Mouse (Mus musculus) embryonic facial prominence, embryonic 14.5 days (tissue): Measurements from ENCODE around the gene Efemp2. TPM values are rescaled to one million over a fixed set of nuclear protein-coding genes. Genes with fewer than 3 reads are reported as not detected.

ENCODE experiments used
- ATAC-seq: fragments of 200-750 bp; cut with Nextera tagmentation; 2 replicates; pipeline ENCODE4 v1.8.0; 2017; ENCODE audit warnings: low read depth, moderate number of reproducible peaks, moderate TSS enrichment
- DNase-seq: peaks from one replicate; pipeline ENCODE4 v3.0.0-alpha.2; 2015; ENCODE audit warnings: low spot score
- H3K27ac ChIP-seq: fragments of 300-500 bp; sonication (generic); replicated peaks from 2 replicates; pipeline ENCODE4 v1.5.1; 2014; ENCODE audit warnings: low read depth, mild to moderate bottlenecking, low read length, moderate library complexity
- H3K27me3 ChIP-seq: fragments of 300-500 bp; sonication (generic); replicated peaks from 2 replicates; pipeline ENCODE4 v1.6.1; 2014; ENCODE audit warnings: low read length; ENCODE audit not compliant: control insufficient read depth, insufficient read depth
- H3K36me3 ChIP-seq: fragments of 300-500 bp; sonication (generic); 2 replicates; pipeline ENCODE4 v1.6.1; 2014; ENCODE audit warnings: low read length, mixed read lengths; ENCODE audit not compliant: control insufficient read depth, insufficient read depth
- H3K4me1 ChIP-seq: fragments of 300-500 bp; sonication (generic); 2 replicates; pipeline ENCODE4 v1.6.1; 2014; ENCODE audit warnings: antibody characterized with exemption, low read length; ENCODE audit not compliant: control insufficient read depth, insufficient read depth
- H3K4me2 ChIP-seq: fragments of 300-500 bp; sonication (generic); 2 replicates; pipeline ENCODE4 v1.6.1; 2014; ENCODE audit warnings: low read depth, mild to moderate bottlenecking, low read length, moderate library complexity, mixed read lengths
- H3K4me3 ChIP-seq: fragments of 300-500 bp; sonication (generic); 2 replicates; pipeline ENCODE4 v1.5.1; 2014; ENCODE audit warnings: low read depth, mild to moderate bottlenecking, low read length
- H3K9ac ChIP-seq: fragments of 300-500 bp; sonication (generic); 2 replicates; pipeline ENCODE4 v1.6.1; 2014; ENCODE audit warnings: low read depth, mild to moderate bottlenecking, low read length, moderate library complexity, mixed read lengths
- H3K9me3 ChIP-seq: fragments of 300-500 bp; sonication (generic); 2 replicates; pipeline ENCODE4 v1.6.1; 2016; ENCODE audit warnings: low read length; ENCODE audit not compliant: control insufficient read depth
- WGBS: fragments of 180-500 bp; shearing (Covaris S2); extraction: QIAGEN DNeasy Blood & Tissue Kit; methylation state at CpG from one replicate; pipeline ENCODE4 v1.1.7; 2014; 5-methylcytosine and 5-hydroxymethylcytosine counted together
- polyA plus RNA-seq: library from polyadenylated mRNA; unstranded; fragments of >200 nt; fragmentation: Nextera tagmentation; extraction: Ambion mirVana; gene quantifications from 2 replicates; pipeline ENCODE4 v1.2.1, GENCODE M21; 2014

The Efemp2 gene
- 175 and 190 TPM in 2 replicates for polyA plus RNA-seq

DNA sequence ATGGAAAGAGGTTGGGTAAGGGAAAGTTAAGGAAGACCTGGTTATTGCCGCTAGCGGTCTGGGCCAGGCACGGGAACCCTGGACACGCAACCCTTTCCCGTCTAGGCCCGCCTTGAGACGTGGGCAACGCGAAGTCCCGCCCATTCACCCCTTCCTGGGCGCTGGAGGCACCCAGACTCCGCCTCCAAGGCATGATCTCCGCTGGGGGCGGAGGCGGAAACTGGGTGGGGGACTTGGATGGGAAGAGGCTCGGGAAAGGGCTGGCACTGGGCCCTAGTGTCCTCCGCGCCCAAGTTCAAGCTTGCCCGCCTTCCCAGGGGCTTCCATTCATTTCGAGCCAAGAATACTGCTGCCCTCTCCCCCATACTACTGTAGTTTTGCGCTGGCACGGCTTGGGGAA, at the start of gene Efemp2:
Gene Efemp2, plus strand, starts transcription at position 235 of the 400 bp plus-strand sequence.
- H3K27ac ChIP-seq: peak within 1 kb of the TSS; percentile 85
- DNase-seq (peak; percentile 95), ATAC-seq (peak; percentile 73)
- H3K9ac ChIP-seq: peak within 1 kb of the TSS; percentile 87
- 2% methylated on average over 16 of the region's 22 CpGs for WGBS
- H3K4me2 ChIP-seq: peak within 1 kb of the TSS; percentile 82
- no peaks in the 10 kb centered on the region for H3K27me3 ChIP-seq
- H3K36me3 ChIP-seq: peaks cover 25% of the 10 kb centered on the region
- H3K4me1 ChIP-seq: peaks cover 10% of the 10 kb centered on the region
- H3K9me3 ChIP-seq: no peaks in the 10 kb centered on the region
- peak within 1 kb of the TSS; percentile 73 for H3K4me3 ChIP-seq

DNA sequence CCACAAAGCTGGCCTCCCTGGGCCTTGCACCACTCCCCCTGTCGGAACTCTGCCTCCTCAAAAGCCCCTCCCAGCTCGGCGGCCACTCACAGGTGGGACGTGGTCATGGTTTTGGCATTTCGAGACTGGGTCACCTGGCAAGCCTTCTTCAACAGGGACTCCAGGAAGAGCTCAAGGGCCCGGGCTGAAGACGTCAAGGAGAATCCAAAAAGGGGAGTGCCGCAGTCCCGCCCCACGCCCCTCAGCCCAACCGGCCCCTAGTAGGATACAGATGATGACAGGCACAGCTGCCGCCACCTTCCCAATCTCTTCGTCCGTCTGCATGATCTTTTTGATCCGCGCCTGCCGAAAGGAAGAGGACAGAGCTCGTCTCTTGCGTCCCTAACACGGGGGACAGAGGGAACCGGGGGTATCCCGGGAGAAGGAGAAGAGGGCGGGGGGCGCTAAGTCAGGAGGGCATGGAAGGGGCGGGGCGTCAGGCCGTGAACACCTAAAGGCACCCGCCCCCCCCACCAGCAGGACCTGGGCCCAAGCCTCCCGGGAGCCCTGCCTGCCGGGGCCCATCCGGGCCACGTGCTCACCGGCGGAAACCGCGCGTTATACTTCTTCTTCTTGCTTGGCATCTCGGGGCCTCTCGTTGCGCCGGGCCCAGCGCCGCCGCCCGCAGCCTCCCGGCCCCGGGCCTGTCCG, 49.5 kb upstream of the Efemp2 start:
- H3K9me3 ChIP-seq: no peaks in the 10 kb centered on the region
- no peaks in the 10 kb centered on the region for H3K27me3 ChIP-seq
- peak; percentile 66 for ATAC-seq
- peaks cover 54% of the 10 kb centered on the region for H3K36me3 ChIP-seq
- peak overlapping the region; percentile 84 for H3K9ac ChIP-seq
- peak; percentile 87 for DNase-seq
- H3K4me3 ChIP-seq: peak overlapping the region; percentile 88
- H3K4me1 ChIP-seq: peaks cover 17% of the 10 kb centered on the region
- peak overlapping the region; percentile 90 for H3K27ac ChIP-seq
- 1% methylated on average over 29 of the region's 48 CpGs for WGBS
- H3K4me2 ChIP-seq: peak overlapping the region; percentile 93

DNA sequence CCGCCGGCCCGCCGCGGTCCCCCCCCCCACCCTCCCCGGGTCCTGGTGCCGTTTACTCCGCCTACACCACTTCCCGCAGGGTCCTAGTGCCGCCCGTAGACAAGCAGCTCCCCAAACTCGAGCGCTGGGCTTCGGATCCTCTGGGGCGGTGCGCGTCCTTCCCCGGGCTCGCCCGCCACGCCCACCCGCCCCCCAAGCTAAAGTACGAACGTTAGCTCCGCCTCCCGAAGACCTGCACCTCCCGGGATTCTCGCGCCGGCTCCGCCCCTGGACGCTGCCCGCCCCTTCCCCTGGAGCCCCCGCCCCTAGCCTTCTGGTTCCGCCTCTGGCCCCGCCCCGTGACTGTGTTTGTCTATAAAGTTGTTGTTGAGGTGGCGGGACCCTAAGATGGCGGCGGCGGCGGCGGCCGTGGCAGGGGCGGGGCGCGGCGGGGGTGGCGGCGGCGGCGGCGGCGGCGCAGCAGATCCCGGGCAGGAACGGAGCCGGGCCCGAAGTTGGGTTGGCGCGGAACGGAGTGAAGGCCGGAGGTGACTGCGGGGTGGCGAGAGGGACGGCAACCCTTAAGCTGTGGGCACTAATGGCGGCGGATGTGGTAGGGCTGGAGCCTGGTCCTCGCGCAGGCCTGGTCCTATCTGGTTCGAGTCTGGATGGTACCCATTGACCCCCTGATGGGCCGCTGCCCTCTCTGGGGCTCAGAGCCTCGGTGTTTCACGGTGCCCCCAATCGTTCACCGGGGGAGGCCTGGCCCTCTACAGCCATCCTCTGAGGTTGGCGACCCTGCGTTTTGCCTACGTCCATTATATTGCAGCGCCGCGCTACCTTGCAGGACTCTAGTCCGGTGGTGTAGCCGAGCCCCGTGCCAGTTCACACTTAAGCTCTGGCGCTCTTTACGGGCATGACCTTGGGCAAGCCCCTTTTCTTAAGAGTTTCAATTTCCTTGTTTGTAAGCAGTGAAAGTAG, 48.7 kb upstream of the Efemp2 start, which contains the start of the genes Drap1 and AI837181:
Gene Drap1, minus strand, starts transcription at position 198 of the 960 bp plus-strand sequence.
Gene AI837181, plus strand, starts transcription at position 363 of the 960 bp plus-strand sequence.
- peaks cover 54% of the 10 kb centered on the region for H3K36me3 ChIP-seq
- DNase-seq (peak; percentile 99), ATAC-seq (peak; percentile 94)
- under 1% methylated on average over 41 of the region's 87 CpGs for WGBS
- peak within 1 kb of the TSS; percentile 88 for H3K4me3 ChIP-seq
- no peaks in the 10 kb centered on the region for H3K9me3 ChIP-seq
- H3K4me2 ChIP-seq: peak within 1 kb of the TSS; percentile 93
- peaks cover 17% of the 10 kb centered on the region for H3K4me1 ChIP-seq
- H3K27ac ChIP-seq: peak within 1 kb of the TSS; percentile 90
- H3K27me3 ChIP-seq: no peaks in the 10 kb centered on the region
- peak within 1 kb of the TSS; percentile 96 for H3K9ac ChIP-seq

DNA sequence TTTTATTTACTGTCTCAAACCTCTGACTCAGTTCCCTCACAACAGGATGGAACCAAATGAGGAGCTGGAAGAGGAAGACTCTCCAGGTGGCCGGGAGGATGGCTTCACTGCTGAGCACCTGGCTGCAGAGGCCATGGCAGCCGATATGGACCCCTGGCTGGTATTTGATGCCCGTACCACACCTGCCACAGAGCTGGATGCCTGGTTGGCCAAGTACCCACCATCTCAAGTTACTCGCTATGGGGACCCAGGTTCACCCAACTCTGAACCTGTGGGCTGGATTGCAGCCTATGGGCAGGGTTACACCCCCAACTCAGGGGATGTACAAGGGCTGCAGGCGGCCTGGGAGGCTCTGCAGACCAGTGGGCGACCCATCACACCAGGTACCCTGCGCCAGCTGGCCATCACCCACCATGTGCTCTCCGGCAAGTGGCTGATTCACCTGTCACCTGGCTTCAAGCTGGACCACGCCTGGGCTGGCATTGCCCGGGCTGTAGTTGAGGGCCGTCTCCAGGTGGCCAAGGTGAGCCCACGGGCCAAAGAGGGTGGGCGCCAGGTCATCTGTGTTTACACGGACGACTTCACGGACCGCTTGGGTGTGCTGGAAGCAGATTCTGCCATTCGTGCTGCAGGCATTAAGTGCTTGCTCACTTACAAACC, 47.7 kb upstream of the Efemp2 start:
- Histone ChIP-seq H3K27ac (peak overlapping the region; percentile 89), H3K4me2 (peak overlapping the region; percentile 93), H3K9me3 (no peaks in the 10 kb centered on the region), H3K4me3 (peak overlapping the region; percentile 88), H3K4me1 (peaks cover 17% of the 10 kb centered on the region), H3K36me3 (peaks cover 45% of the 10 kb centered on the region), H3K27me3 (no peaks in the 10 kb centered on the region), H3K9ac (peak overlapping the region; percentile 96)
- ATAC-seq (no peak), DNase-seq (no peak)
- WGBS: 89% methylated on average over 16 of the region's 18 CpGs

- no peak for DNase-seq
- WGBS: 95% methylated on average over 13 of the region's 13 CpGs
- Histone ChIP-seq H3K9ac (peak overlapping the region; percentile 96; the same call in 1 of the 2 replicates), H3K4me3 (peak overlapping the region; percentile 88), H3K9me3 (no peaks in the 10 kb centered on the region), H3K36me3 (peaks cover 38% of the 10 kb centered on the region), H3K4me2 (peak overlapping the region; percentile 93), H3K4me1 (peaks cover 17% of the 10 kb centered on the region), H3K27ac (no peak overlapping the region), H3K27me3 (no peaks in the 10 kb centered on the region)
- no peak for ATAC-seq
Measured at GRCm38 (mm10) chr19:5426640-5427290, 47.0 kb upstream of the Efemp2 start.

DNA sequence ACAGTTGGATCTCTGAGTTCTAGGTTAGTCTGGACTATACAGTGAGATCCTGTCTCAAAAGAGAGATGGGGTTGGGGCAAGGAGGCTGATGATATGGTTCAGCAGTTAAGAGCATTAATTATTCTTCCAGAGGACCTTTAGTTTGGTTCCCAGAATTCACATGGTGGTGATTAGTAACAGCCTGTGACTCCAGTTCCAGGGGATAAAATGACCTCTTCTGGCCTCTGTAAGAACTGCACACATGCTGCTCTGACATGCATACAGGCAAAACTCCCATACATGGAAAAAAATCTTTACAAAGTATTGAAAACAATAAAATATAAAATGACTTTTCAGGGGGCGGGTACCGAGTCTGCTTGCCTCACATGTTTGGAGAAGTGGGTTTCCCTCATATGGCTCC, 45.7 kb upstream of the Efemp2 start:
- Histone ChIP-seq H3K27me3 (no peaks in the 10 kb centered on the region), H3K9me3 (no peaks in the 10 kb centered on the region), H3K4me2 (no peak overlapping the region), H3K27ac (no peak overlapping the region), H3K4me1 (peaks cover 20% of the 10 kb centered on the region), H3K4me3 (no peak overlapping the region), H3K9ac (0 out of 2 replicates have a peak overlapping the region, but pooled peaks have one; percentile 27), H3K36me3 (peaks cover 25% of the 10 kb centered on the region)
- 85% methylated on average over 2 of the region's 2 CpGs for WGBS
- ATAC-seq: no peak
- DNase-seq: peak; percentile 47

DNA sequence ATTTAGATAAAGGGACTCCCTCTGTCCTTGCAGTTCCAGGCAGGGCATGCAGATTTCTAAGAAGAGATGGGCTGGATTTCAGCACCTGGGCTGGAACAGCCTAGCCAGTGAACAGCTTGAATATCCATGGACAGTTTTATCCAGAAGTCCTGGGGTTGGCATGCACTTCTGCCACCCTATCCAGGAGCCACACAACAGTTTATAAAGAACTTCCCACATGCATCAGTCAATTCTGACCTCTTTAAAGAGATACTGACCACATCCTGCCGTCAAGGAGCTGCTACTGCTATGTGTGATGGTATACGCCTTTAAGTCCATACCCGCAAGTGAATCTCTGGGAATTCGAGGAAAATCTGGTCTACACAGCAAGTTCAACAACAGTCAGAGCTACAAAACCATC, 44.5 kb upstream of the Efemp2 start:
- no peak overlapping the region for H3K27ac ChIP-seq
- H3K27me3 ChIP-seq: no peaks in the 10 kb centered on the region
- no peak overlapping the region for H3K4me2 ChIP-seq
- H3K4me1 ChIP-seq: peaks cover 26% of the 10 kb centered on the region
- H3K9me3 ChIP-seq: no peaks in the 10 kb centered on the region
- no peak for ATAC-seq
- no peak for DNase-seq
- H3K9ac ChIP-seq: no peak overlapping the region
- peaks cover 25% of the 10 kb centered on the region for H3K36me3 ChIP-seq
- H3K4me3 ChIP-seq: no peak overlapping the region
- 80% methylated on average over 4 of the region's 4 CpGs for WGBS

DNA sequence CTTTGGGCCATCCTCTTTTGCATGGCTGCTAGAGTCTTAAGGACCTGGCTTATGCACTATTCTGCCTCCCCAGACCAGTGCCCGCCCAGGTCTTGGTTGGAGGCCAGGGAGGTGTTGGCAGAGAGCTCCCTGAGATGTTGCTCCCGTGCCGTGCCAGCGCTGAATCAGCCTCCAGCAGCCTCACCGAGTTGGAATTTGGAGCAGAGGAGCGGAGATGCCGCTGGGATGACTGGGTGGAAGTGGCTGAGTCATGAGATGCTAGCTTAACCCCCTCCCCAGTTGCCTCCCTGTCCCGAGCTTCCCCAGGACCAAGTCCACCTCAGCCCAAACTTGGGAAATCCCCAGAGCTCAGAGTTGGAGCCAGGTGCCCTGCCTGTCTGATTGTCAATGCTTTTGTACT, 43.9 kb upstream of the Efemp2 start:
- 63% methylated on average over 8 of the region's 8 CpGs for WGBS
- Histone ChIP-seq H3K4me3 (no peak overlapping the region), H3K27me3 (no peaks in the 10 kb centered on the region), H3K9ac (no peak overlapping the region), H3K9me3 (no peaks in the 10 kb centered on the region), H3K4me1 (peaks cover 26% of the 10 kb centered on the region), H3K36me3 (peaks cover 25% of the 10 kb centered on the region), H3K27ac (no peak overlapping the region), H3K4me2 (no peak overlapping the region)
- ATAC-seq: no peak
- no peak for DNase-seq
